Mouse (Mus musculus) CH12.LX (cell line): ENCODE data around the gene Eif3b. TPM values are rescaled to one million over a fixed set of nuclear protein-coding genes. Genes with fewer than 3 reads are reported as not detected.

Experiments
- DNase-seq: peaks from one replicate; pipeline ENCODE4 v3.0.0-alpha.2; 2013; ENCODE audit errors: extremely low read depth
- H3K27ac ChIP-seq: 2 replicates; pipeline ENCODE4 v1.5.1; 2012; ENCODE audit warnings: low read depth, mild to moderate bottlenecking, control low read depth, moderate library complexity; ENCODE audit not compliant: insufficient read depth
- H3K27me3 ChIP-seq: replicated peaks from 2 replicates; pipeline ENCODE3; 2012; ENCODE audit warnings: inconsistent platforms
- H3K36me3 ChIP-seq, 2 experiments: replicated peaks in 1 of 2; 2 replicates each; pipeline versions ENCODE3 to v1.6.1; 2012; ENCODE audit warnings: inconsistent platforms in 1 of 2, low read length in 1 of 2, mild to moderate bottlenecking in 1 of 2, mixed read lengths in 1 of 2, moderate library complexity in 1 of 2; ENCODE audit not compliant: control insufficient read depth in 1 of 2, insufficient read depth in 1 of 2
- H3K4me1 ChIP-seq, 2 experiments: 2 replicates each; pipeline ENCODE4 v1.6.1; 2012; ENCODE audit warnings: inconsistent platforms in 1 of 2, moderate library complexity in 1 of 2; ENCODE audit not compliant: insufficient read depth in 2 of 2, control insufficient read depth in 1 of 2
- H3K4me2 ChIP-seq: 2 replicates; pipeline ENCODE4 v1.6.1; 2012; ENCODE audit warnings: low read depth, mild to moderate bottlenecking, control low read depth; ENCODE audit not compliant: poor library complexity, insufficient read depth, severe bottlenecking
- H3K4me3 ChIP-seq, 3 experiments: fragments of 150-350 bp in 1 of 3; sonication (generic) in 1 of 3; replicated peaks in 1 of 3; 2 replicates each; pipeline versions ENCODE3 to v1.5.1; 2011 to 2012; ENCODE audit warnings: low read depth in 2 of 3, low read length in 2 of 3, mild to moderate bottlenecking in 2 of 3, moderate library complexity in 2 of 3, control low read depth in 1 of 3, improper control_type of control experiment in 1 of 3, inconsistent platforms in 1 of 3, mixed read lengths in 1 of 3; ENCODE audit not compliant: poor library complexity in 1 of 3
- H3K79me2 ChIP-seq: replicated peaks from 2 replicates; pipeline ENCODE4 v1.6.1; 2012; ENCODE audit warnings: mild to moderate bottlenecking, moderate library complexity; ENCODE audit not compliant: control insufficient read depth, poor library complexity, insufficient read depth, severe bottlenecking; ENCODE audit errors: extremely low read depth
- H3K9ac ChIP-seq: 2 replicates; pipeline ENCODE4 v1.6.1; 2012; ENCODE audit warnings: low read depth, mild to moderate bottlenecking, control low read depth, moderate library complexity; ENCODE audit not compliant: insufficient read depth
- H3K9me3 ChIP-seq: replicated peaks from 2 replicates; pipeline ENCODE3; 2012; ENCODE audit warnings: low read length, inconsistent platforms, mixed read lengths
- BHLHE40 ChIP-seq: IDR thresholded peaks from 2 replicates; pipeline ENCODE4 v1.6.1; 2011; ENCODE audit warnings: mild to moderate bottlenecking, low read depth, low read length, improper control_type of control experiment
- CHD1 ChIP-seq: IDR thresholded peaks from 2 replicates; pipeline ENCODE4 v1.6.1; 2012; ENCODE audit warnings: low read depth, low read length, improper control_type of control experiment, inconsistent platforms
- CTCF ChIP-seq, 2 experiments: IDR thresholded peaks in 1 of 2; conservative IDR thresholded peaks in 1 of 2; 2 replicates each; pipeline ENCODE4 v1.5.1; 2011 to 2012; ENCODE audit warnings: low read depth in 2 of 2, low read length in 2 of 2, improper control_type of control experiment in 1 of 2, inconsistent platforms in 1 of 2, mild to moderate bottlenecking in 1 of 2, moderate library complexity in 1 of 2
- E2F4 ChIP-seq: IDR thresholded peaks from 2 replicates; pipeline ENCODE4 v1.6.1; 2011; ENCODE audit warnings: low read depth, low read length, improper control_type of control experiment; ENCODE audit not compliant: insufficient replicate concordance
- ELF1 ChIP-seq: IDR thresholded peaks from 2 replicates; pipeline ENCODE4 v1.6.1; 2014; ENCODE audit warnings: low read depth, mild to moderate bottlenecking, inconsistent platforms, low read length, improper control_type of control experiment
- EP300 ChIP-seq: IDR thresholded peaks from 2 replicates; pipeline ENCODE4 v1.6.1; 2011; ENCODE audit warnings: low read length, improper control_type of control experiment
- ETS1 ChIP-seq: conservative IDR thresholded peaks from 2 replicates; pipeline ENCODE4 v1.6.1; 2012; ENCODE audit warnings: low read depth, mild to moderate bottlenecking, inconsistent platforms, low read length, improper control_type of control experiment, moderate library complexity
- MAFK ChIP-seq: IDR thresholded peaks from 2 replicates; pipeline ENCODE4 v1.6.1; 2011; ENCODE audit warnings: low read length, improper control_type of control experiment; ENCODE audit not compliant: insufficient replicate concordance
- PAX5 ChIP-seq: IDR thresholded peaks from 2 replicates; pipeline ENCODE4 v1.6.1; 2012; ENCODE audit warnings: low read length, inconsistent platforms, mixed read lengths
- POLR2AphosphoS2 ChIP-seq: IDR thresholded peaks from 2 replicates; pipeline ENCODE4 v1.6.1; 2011; ENCODE audit warnings: low read depth, low read length, improper control_type of control experiment
- RAD21 ChIP-seq: IDR thresholded peaks from 2 replicates; pipeline ENCODE4 v1.6.1; 2011; ENCODE audit warnings: low read depth, mild to moderate bottlenecking, low read length, improper control_type of control experiment, moderate library complexity
- RCOR1 ChIP-seq: conservative IDR thresholded peaks from 2 replicates; pipeline ENCODE4 v1.6.1; 2012; ENCODE audit warnings: low read depth, mild to moderate bottlenecking, inconsistent platforms, low read length, improper control_type of control experiment
- SMC3 ChIP-seq: IDR thresholded peaks from 2 replicates; pipeline ENCODE4 v1.6.1; 2011; ENCODE audit warnings: low read depth, low read length, improper control_type of control experiment
- UBTF ChIP-seq: IDR thresholded peaks from 2 replicates; pipeline ENCODE4 v1.6.1; 2012; ENCODE audit warnings: low read depth, mild to moderate bottlenecking, inconsistent platforms, low read length, improper control_type of control experiment, moderate library complexity
- USF1 ChIP-seq: IDR thresholded peaks from 2 replicates; pipeline ENCODE4 v1.6.1; 2014; ENCODE audit warnings: low read depth, mild to moderate bottlenecking, inconsistent platforms, low read length, improper control_type of control experiment
- USF2 ChIP-seq: conservative IDR thresholded peaks from 2 replicates; pipeline ENCODE4 v1.6.1; 2011; ENCODE audit warnings: low read depth, low read length, improper control_type of control experiment
- dilution Hi-C: fragments of 300-500 bp; cut with MboI; formaldehyde crosslinking; loops from 2 replicates; pipeline ENCODE4 v1.14.3; 2020; ENCODE audit warnings: low sequenced_read_pairs; ENCODE audit not compliant: extremely low pct_unique_long_range_greater_than_20kb, extremely low pct_ligation_motif_present
- in situ Hi-C: fragments of 300-500 bp; cut with MboI; formaldehyde crosslinking; loops from 3 replicates; pipeline ENCODE4 v1.14.3; 2019; ENCODE audit warnings: low sequenced_read_pairs, low pct_ligation_motif_present, low pct_unique_long_range_greater_than_20kb, mixed read lengths
- polyA plus RNA-seq: library from polyadenylated mRNA; unstranded; fragments of >175 nt; gene quantifications from 2 replicates; pipeline ENCODE4 v1.2.1, GENCODE M21; 2012; ENCODE audit warnings: low read depth; ENCODE audit not compliant: insufficient read length
- total RNA-seq, 2 experiments: library from RNA; depleted of rRNA; stranded (reverse); fragments of 300-350 nt in 1 of 2; fragments of >200 nt in 1 of 2; gene quantifications; 2 replicates each; pipeline ENCODE4 v1.2.3; 2012 to 2014

The Eif3b gene
- total and polyA plus RNA-seq, 3 experiments = 79.5 to 521 (median 218) TPM

- DNase-seq = no peak
- Histone ChIP-seq H3K9me3 (peaks cover 6% of the 10 kb centered on the region), H3K4me1 (peaks cover 21 to 67% of the 10 kb centered on the region in 2 experiments), H3K79me2 (peaks cover 2% of the 10 kb centered on the region; the same call in 1 of the 2 replicates), H3K9ac (no peak overlapping the region), H3K4me2 (no peak overlapping the region), H3K27me3 (no peaks in the 10 kb centered on the region), H3K4me3 (no peak overlapping the region), H3K36me3 (peaks cover 0 to 26% of the 10 kb centered on the region in 2 experiments), H3K27ac (no peak overlapping the region)
- dilution Hi-C loops = no loop called here
- TF ChIP-seq RAD21 (peak; percentile 6; the same call in 1 of the 2 replicates), SMC3 (no peak), CTCF (conservative IDR thresholded peaks at IDR 0.05 in 1 of 2, IDR thresholded peaks at IDR 0.05 in 1 of 2; ENCODE audit: low read depth in 2 of 2, low read length in 2 of 2) (peak; percentile 11 to 24; a peak in 2 of 4 replicates)
- in situ Hi-C loops = no loop called here
Observed at GRCm38 (mm10) chr5:140384462-140384861, 34.7 kb upstream of the Eif3b start.

- peaks cover 4% of the 10 kb centered on the region for H3K27me3 ChIP-seq
- no peaks in the 10 kb centered on the region for H3K9me3 ChIP-seq
- in situ Hi-C loops (no loop called here), dilution Hi-C loops (no loop called here)
- peaks cover 0 to 15% of the 10 kb centered on the region in 2 experiments for H3K36me3 ChIP-seq
- peak overlapping the region; percentile 16 to 88 (median 84) for H3K4me3 ChIP-seq
- H3K9ac ChIP-seq = no peak overlapping the region
- DNase-seq = no peak
- H3K79me2 ChIP-seq = no peaks in the 10 kb centered on the region; the same call in 1 of the 2 replicates
- H3K4me1 ChIP-seq = peaks cover 21 to 55% of the 10 kb centered on the region in 2 experiments
- H3K27ac ChIP-seq = no peak overlapping the region
- no peak for TF ChIP-seq ETS1
- TF ChIP-seq ELF1 = peak; percentile 46; the same call in 1 of the 2 replicates
- TF ChIP-seq, all 38 proteins: peak for 1
- H3K4me2 ChIP-seq = peak overlapping the region; percentile 46
Observed at GRCm38 (mm10) chr5:140387236-140387635, 31.9 kb upstream of the Eif3b start.

- Histone ChIP-seq H3K4me3 (peak overlapping the region; percentile 79 to 88 (median 84)), H3K36me3 (peaks cover 0 to 15% of the 10 kb centered on the region in 2 experiments), H3K27me3 (peaks cover 4% of the 10 kb centered on the region), H3K79me2 (no peaks in the 10 kb centered on the region; the same call in 1 of the 2 replicates), H3K27ac (no peak overlapping the region), H3K9me3 (no peaks in the 10 kb centered on the region), H3K4me1 (peaks cover 20 to 52% of the 10 kb centered on the region in 2 experiments), H3K4me2 (peak overlapping the region; percentile 46), H3K9ac (peak overlapping the region; percentile 44; the same call in 1 of the 2 replicates)
- no peak for DNase-seq
- TF ChIP-seq E2F4 (no peak), USF2 (no peak), PAX5 (no peak), BHLHE40 (no peak; the same call in 1 of the 2 replicates), RCOR1 (no peak), USF1 (no peak), POLR2AphosphoS2 (no peak), MAFK (no peak), ELF1 (no peak), RAD21 (no peak), UBTF (no peak), EP300 (no peak), CHD1 (no peak)
- dilution Hi-C loops = no loop called here
- in situ Hi-C loops = no loop called here
Observed at GRCm38 (mm10) chr5:140387816-140388510, 31.2 kb upstream of the Eif3b start.
